Mouse (Mus musculus): ENCODE data around the gene Lhfpl1. TPM values are rescaled to one million over a fixed set of nuclear protein-coding genes. Genes with fewer than 3 reads are reported as not detected.
"Not testable (repeated sequence)": the region's sequence is repeated elsewhere in the genome, so short reads cannot be mapped to it uniquely, and the experiment has no call there.

The Lhfpl1 gene
- 1 to 10 TPM; 1.3 to 4.6 TPM for total RNA-seq (2021)

GRCm38 (mm10) chrX:145348377-145349203, at the start of gene Lhfpl1:
Gene Lhfpl1 (minus strand): TSS chrX:145349089.
- no peak for DNase-seq

GRCm38 (mm10) chrX:145371839-145372238, 22.9 kb upstream of the Lhfpl1 start:
- DNase-seq: no peak

GRCm38 (mm10) chrX:145362527-145362926, 13.6 kb upstream of the Lhfpl1 start:
- no peak for DNase-seq

GRCm38 (mm10) chrX:145342402-145342801, 6.5 kb downstream of the Lhfpl1 start:
- DNase-seq: no peak

GRCm38 (mm10) chrX:145336141-145336540, 12.7 kb downstream of the Lhfpl1 start:
- DNase-seq: no peak

GRCm38 (mm10) chrX:145308555-145308954, 40.3 kb downstream of the Lhfpl1 start:
- no peak for DNase-seq

GRCm38 (mm10) chrX:145307174-145307573, 41.7 kb downstream of the Lhfpl1 start:
- DNase-seq: peak; percentile 4 to 8

- not testable (repeated sequence) for DNase-seq
Observed at GRCm38 (mm10) chrX:145300232-145300631, 48.7 kb downstream of the Lhfpl1 start.

GRCm38 (mm10) chrX:145272209-145272608, 76.7 kb downstream of the Lhfpl1 start:
- no peak for DNase-seq

GRCm38 (mm10) chrX:145271768-145272167, 77.1 kb downstream of the Lhfpl1 start:
- no peak for DNase-seq

GRCm38 (mm10) chrX:145261803-145262202, 87.1 kb downstream of the Lhfpl1 start:
- no peak for DNase-seq

Other genes with a start within 250 kb of the Lhfpl1 start
- gene Amot, start 156.1 kb upstream of the Lhfpl1 start, total RNA-seq (2021): 10 to 100 TPM; 31.6 to 32.4 TPM

Measured in layer of hippocampus, postnatal 36 days (tissue).